Mouse (Mus musculus): ENCODE results near the gene BC048403. TPM values are rescaled to one million over a fixed set of nuclear protein-coding genes. Genes with fewer than 3 reads are reported as not detected.
"Not testable (repeated sequence)": the region's sequence is repeated elsewhere in the genome, so short reads cannot be mapped to it uniquely, and the experiment has no call there.

The BC048403 gene
- total RNA-seq, 2 experiments from 2014 or later: 8.6 to 8.8 TPM

- intact Hi-C loops (cut with DNase I): no loop called here
- no peak for DNase-seq (ENCODE audit: extremely low spot score in 1 of 2, low spot score in 2 of 2)
Measured at GRCm38 (mm10) chr10:121750175-121750574, 10.4 kb downstream of the BC048403 start.

GRCm38 (mm10) chr10:121754237-121754636 lies 14.5 kb downstream of the BC048403 start:
- DNase-seq (ENCODE audit: extremely low spot score in 1 of 2, low spot score in 2 of 2): no peak
- intact Hi-C loops (cut with DNase I): no loop called here

- no peak for DNase-seq (ENCODE audit: extremely low spot score in 1 of 2, low spot score in 2 of 2)
- intact Hi-C loops (cut with DNase I): no loop called here
Measured at GRCm38 (mm10) chr10:121755822-121756221, 16.1 kb downstream of the BC048403 start.

- intact Hi-C loops (cut with DNase I): no loop called here
- no peak for DNase-seq (ENCODE audit: extremely low spot score in 1 of 2, low spot score in 2 of 2)
Measured at GRCm38 (mm10) chr10:121756677-121757076, 16.9 kb downstream of the BC048403 start.

- DNase-seq (ENCODE audit: extremely low spot score in 1 of 2, low spot score in 2 of 2): no peak
- intact Hi-C loops (cut with DNase I): no loop called here
Measured at GRCm38 (mm10) chr10:121759095-121759494, 19.4 kb downstream of the BC048403 start.

GRCm38 (mm10) chr10:121762141-121762540 lies 22.4 kb downstream of the BC048403 start:
- intact Hi-C loops (cut with DNase I): no loop called here
- no peak for DNase-seq (ENCODE audit: extremely low spot score in 1 of 2, low spot score in 2 of 2)

- DNase-seq (ENCODE audit: extremely low spot score in 1 of 2, low spot score in 2 of 2): no peak
- intact Hi-C loops (cut with DNase I): no loop called here
Measured at GRCm38 (mm10) chr10:121763191-121763590, 23.5 kb downstream of the BC048403 start.

GRCm38 (mm10) chr10:121764469-121765173 lies 24.9 kb downstream of the BC048403 start:
- no peak for DNase-seq (ENCODE audit: extremely low spot score in 1 of 2, low spot score in 2 of 2)
- intact Hi-C loops (cut with DNase I): no loop called here

GRCm38 (mm10) chr10:121765174-121766057 lies 25.7 kb downstream of the BC048403 start:
- intact Hi-C loops (cut with DNase I): no loop called here
- peak; percentile 39 to 79 for DNase-seq (ENCODE audit: extremely low spot score in 1 of 2, low spot score in 2 of 2)

- DNase-seq (ENCODE audit: extremely low spot score in 1 of 2, low spot score in 2 of 2): not testable (repeated sequence)
Measured at GRCm38 (mm10) chr10:121767295-121767694, 27.6 kb downstream of the BC048403 start.

GRCm38 (mm10) chr10:121769711-121770110 lies 30.0 kb downstream of the BC048403 start:
- no peak for DNase-seq (ENCODE audit: extremely low spot score in 1 of 2, low spot score in 2 of 2)
- intact Hi-C loops (cut with DNase I): loop anchor here (5.0 kb wide), 1 partner anchor 278 kb away; the partner anchor contains the start of gene Srgap1

More at GRCm38 (mm10) chr10:121767295-121767694, 27.6 kb downstream of the BC048403 start:
- intact Hi-C loops (cut with DNase I): not testable (repeated sequence)

- intact Hi-C loops (cut with DNase I): loop anchor here (5.0 kb wide), 1 partner anchor 276 kb away; the partner anchor contains the start of gene Srgap1
Measured at GRCm38 (mm10) chr10:121770624-121771577, 31.2 kb downstream of the BC048403 start.

GRCm38 (mm10) chr10:121773813-121774212 lies 34.1 kb downstream of the BC048403 start:
- intact Hi-C loops (cut with DNase I): loop anchor here (5.0 kb wide), 1 partner anchor 273 kb away; the partner anchor contains the start of gene Srgap1
- no peak for DNase-seq (ENCODE audit: extremely low spot score in 1 of 2, low spot score in 2 of 2)

More at GRCm38 (mm10) chr10:121770624-121771577, 31.2 kb downstream of the BC048403 start:
- no peak for DNase-seq (ENCODE audit: extremely low spot score in 1 of 2, low spot score in 2 of 2)

- DNase-seq (ENCODE audit: extremely low spot score in 1 of 2, low spot score in 2 of 2): no peak
- intact Hi-C loops (cut with DNase I): no loop called here
Measured at GRCm38 (mm10) chr10:121775990-121776389, 36.3 kb downstream of the BC048403 start.

- intact Hi-C loops (cut with DNase I): no loop called here
- DNase-seq (ENCODE audit: extremely low spot score in 1 of 2, low spot score in 2 of 2): peak in 1 of 2 experiments; percentile 61
Measured at GRCm38 (mm10) chr10:121781159-121781558, 41.4 kb downstream of the BC048403 start.

GRCm38 (mm10) chr10:121788536-121788935 lies 48.8 kb downstream of the BC048403 start:
- intact Hi-C loops (cut with DNase I): no loop called here
- DNase-seq (ENCODE audit: extremely low spot score in 1 of 2, low spot score in 2 of 2): no peak

GRCm38 (mm10) chr10:121790078-121790477 lies 50.3 kb downstream of the BC048403 start:
- DNase-seq (ENCODE audit: extremely low spot score in 1 of 2, low spot score in 2 of 2): no peak
- intact Hi-C loops (cut with DNase I): no loop called here

GRCm38 (mm10) chr10:121792661-121793060 lies 52.9 kb downstream of the BC048403 start:
- no peak for DNase-seq (ENCODE audit: extremely low spot score in 1 of 2, low spot score in 2 of 2)
- intact Hi-C loops (cut with DNase I): no loop called here

Data from left cerebral cortex, postnatal 10 days (tissue).